Mouse (Mus musculus) adrenal gland, adult 2 months (tissue): ENCODE data around the gene Slc20a1. TPM values are rescaled to one million over a fixed set of nuclear protein-coding genes. Genes with fewer than 3 reads are reported as not detected.

ENCODE experiments used
- DNase-seq: peaks from one replicate; pipeline ENCODE4 v3.0.0; 2021
- polyA plus RNA-seq: library from polyadenylated mRNA; depleted of rRNA; stranded (reverse); fragments of >200 nt; gene quantifications from 2 replicates; pipeline ENCODE4 v1.2.3, GENCODE M21; 2012
- total RNA-seq, 2 experiments: library from RNA; stranded (reverse); gene quantifications; 2 replicates each; pipeline ENCODE4 v1.2.3; 2021

The Slc20a1 gene
- total and polyA plus RNA-seq, 3 experiments = 9.4 to 14.1 (median 12.4) TPM

DNA sequence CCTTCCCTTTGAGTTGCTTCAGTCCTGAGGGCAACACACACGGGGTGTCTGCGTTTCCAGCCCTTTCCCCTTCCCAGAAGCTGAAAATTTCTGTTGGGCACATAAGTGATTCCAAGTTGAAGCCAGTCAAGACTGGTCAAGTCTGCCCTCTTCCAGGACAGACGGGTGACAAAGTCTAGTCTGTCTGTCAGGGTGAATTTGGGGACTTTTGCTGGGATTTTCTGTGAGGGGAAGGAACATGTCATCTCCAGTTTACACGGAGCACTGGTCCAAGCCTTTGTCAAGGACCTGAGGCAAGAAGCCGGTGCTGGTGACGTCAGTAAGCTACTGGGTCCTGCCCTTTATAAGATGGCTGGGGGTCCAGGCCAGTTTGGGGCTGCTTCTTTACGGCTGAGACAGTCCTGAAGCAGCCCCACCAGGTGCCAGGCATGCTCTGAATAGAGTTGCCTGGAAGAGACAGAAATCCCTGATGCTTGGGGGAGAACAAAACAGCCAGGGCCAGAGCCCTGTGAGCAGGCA is 28.5 kb downstream of the Slc20a1 start:
- DNase-seq = no peak

DNA sequence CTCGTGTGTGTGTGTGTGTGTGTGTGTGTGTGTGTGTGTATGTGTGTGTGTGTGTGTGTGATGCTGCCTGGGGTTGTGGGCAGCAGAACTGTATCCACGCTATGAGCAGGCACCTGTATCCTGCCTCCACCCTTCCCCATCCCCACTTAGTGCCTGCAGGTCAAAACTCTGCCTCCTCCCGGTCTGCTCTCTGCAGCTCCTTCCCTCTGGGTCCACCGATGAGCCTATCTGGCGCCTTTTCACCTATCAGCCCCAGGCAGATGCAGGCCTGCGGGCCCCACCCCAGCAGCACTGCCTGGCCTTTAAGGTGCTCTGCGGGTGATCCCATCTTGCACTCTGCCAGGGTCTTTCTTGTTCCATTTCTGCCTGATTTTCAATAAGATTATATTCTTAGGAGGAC is 29.1 kb downstream of the Slc20a1 start:
- no peak for DNase-seq

DNA sequence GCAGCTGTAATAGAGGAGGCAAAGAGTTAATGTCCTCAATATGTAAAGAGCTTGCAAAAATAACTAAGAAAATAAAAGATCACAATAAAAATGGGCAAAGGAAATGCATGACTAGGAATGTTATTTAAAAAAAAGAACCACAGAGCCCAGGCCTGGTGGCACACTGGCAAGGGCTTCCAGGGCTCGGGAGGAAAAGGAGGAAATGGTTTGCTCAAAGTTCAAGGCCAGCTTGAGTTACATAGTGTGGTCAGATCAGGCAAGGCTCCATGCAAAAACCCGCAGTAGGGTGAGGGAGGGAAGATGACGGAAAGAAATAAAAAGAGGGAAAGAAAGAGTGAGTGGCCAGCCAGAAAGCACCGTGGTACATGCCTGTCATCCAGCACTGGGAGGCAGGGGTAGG is 30.0 kb downstream of the Slc20a1 start:
- DNase-seq = no peak

DNA sequence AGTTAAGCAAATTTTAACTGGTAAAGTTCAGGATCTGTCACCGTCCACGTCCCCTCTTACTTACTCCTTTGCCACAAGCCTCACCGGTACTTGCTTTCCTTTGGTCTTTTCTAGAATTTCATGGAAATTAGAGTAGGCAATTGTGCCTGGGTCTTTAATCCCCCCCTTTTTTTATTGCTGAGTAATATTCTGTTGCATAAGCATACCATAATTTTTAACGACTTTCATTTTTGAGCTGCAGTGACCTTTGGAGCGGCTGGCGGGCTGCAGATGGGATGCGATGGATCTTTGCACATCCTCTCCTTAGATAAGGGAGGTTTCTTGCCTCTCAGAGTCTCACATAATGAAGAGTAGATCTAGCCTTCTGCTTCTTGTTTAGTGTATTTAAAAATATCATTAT is 30.8 kb downstream of the Slc20a1 start:
- no peak for DNase-seq

DNA sequence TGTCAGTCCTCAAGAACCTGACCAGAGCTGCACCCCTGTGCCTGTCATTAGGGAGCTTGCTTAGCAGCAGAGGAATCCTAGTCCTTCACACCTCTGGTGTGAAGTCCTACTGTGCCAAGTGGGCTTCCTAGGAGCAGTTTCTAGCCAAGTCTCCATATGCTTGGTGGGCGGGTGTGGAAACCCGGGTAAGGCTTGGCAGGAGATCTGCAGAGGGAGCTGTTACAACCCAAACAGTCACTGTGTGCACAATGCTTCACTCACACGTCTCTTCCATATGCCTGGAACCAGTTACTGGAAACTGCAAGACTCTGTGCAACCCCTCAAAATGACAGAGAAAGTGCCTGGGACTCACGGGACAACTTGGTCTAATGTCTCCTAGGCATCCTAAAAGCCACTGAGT is 33.5 kb downstream of the Slc20a1 start:
- DNase-seq = no peak

DNA sequence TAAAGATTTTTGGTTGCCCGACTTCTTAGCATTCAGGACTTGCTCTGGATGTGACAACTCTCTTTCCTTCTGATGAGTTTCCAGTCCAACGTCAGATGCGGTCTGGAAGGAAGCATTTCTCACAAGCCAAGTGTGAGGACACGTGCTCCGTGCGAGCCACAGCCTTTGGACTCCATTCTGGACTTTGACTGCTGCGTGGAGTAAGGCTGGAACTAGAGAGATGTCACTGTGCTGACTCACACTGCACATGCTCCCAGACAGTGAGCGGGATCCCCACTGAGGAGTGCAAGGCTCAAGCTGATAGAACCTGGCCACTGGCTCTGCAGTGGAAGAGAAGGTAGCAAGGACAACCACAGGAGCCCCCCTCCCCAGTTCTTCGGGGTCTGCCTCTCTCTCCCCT is 33.9 kb downstream of the Slc20a1 start:
- peak; percentile 59 for DNase-seq

DNA sequence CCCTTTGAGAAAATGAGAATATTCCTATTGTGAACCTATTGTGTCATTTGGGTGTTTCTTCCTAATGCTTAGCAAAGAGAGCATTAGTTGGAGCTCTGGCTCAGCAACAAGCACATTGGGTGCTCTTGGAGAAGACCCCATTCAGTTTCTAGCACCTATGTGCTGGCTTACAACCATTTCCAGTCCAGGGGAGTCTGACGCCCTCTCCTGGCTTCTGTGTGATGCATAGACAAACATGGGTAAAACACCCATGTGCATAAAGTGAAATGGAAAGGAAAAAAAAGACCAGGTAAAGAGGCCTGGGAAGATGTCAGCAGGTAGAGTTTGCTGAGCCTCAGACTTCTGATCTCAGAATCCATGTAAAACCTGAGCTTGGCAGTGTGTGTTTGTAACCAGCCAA is 34.7 kb downstream of the Slc20a1 start:
- no peak for DNase-seq

DNA sequence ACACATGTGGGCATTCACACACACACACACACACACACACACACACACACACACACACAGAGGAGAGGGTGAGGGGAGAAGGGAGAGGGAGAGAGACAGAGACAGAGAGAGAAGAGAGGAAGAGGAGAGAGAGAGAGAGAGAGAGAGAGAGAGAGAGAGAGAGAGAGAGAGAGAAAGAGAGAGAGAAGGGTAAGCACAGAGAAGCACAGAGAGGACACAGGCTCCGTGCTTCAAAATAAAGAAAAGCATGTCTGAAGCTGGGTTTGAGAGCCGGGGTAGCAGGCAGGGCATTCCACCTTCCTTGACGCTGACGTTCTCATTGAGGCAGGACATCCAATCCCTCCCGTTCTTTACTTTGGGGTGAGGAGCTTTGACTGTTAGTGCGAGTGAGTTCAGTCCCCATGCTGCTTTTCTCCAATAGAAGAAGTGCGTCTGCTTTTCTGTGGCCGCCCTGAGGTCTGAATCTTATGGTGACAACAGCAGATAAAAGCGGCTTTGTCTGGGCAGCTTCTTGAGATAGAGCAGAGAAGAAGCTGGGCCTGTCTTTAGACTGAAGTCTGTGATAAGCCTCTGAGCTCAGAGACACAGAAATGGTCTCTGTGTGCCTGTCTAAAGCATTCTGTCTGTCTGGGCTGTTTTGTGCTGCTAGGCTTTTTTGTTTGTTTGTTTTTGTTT is 35.4 kb downstream of the Slc20a1 start:
- DNase-seq = no peak

DNA sequence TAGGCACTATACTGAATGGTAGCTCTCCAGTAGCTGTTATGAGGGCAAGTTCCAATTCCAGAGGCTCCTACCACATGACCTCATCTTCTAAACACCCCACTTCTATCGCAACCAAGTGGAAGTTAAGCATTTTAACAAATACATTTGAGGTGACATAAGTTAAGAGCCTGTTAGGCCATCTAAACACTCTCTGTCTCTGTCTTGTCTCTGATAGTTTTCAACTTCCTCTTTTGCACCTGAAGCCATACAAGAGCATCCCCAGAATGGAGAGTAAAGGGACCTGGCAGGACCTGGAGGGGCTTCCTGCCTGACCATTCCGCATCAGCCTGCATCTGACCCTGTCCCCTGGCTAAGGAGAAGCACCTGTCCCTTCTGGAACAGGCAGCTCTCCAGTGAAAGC is 36.2 kb downstream of the Slc20a1 start:
- no peak for DNase-seq

DNA sequence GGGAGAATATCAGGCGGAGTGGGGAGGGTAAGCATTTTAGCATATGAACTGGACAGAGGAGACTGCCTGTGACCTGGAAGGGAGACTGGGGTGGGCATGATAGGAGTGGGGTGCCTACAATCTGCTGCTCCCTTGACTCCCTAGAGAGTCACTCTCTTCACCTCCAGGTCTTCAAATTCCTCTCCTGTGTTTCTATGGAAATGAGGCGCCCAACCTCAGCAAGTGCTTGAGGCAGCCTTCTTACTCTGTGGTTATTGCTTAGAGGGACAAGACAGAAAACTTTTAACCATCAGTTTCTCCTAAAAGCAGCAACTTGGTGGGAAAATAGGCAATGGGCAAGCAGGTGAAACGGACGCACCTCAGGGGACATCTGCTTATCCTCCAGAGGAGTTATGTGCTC is 38.0 kb downstream of the Slc20a1 start:
- DNase-seq = no peak

DNA sequence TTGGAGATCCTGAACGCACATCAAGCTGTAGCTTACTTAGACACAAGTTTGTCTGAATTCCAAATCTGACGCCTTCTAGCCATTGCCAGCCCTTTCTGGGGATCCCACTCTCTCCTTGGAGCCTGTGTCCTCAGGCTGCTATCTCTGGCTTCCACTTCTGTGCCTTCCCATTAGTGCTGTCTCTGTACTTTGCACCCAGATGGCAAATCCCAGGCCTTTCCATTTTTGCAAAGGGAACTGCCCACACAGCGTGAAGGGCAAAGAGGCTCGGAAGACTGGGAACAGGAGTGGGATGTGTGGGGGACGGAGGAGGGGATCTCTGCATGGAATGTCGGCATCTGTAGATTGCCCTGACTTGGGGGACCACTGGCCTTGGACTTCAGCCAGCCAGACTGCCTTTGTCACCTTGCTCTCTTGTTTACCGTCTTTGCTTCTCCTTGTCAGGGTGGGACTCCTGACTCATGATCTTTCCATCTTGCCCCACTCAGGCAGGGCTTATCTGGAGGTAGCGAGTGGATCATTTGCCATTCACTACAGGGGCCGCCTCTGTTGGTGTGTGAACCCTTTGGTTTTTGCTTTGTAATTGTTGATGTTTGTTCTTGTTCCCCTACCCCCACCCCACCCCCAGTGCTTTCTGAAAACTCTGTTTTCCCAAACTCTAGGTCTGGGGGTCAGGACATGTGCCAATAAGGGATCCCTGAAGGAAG is 42.3 kb downstream of the Slc20a1 start:
- no peak for DNase-seq

DNA sequence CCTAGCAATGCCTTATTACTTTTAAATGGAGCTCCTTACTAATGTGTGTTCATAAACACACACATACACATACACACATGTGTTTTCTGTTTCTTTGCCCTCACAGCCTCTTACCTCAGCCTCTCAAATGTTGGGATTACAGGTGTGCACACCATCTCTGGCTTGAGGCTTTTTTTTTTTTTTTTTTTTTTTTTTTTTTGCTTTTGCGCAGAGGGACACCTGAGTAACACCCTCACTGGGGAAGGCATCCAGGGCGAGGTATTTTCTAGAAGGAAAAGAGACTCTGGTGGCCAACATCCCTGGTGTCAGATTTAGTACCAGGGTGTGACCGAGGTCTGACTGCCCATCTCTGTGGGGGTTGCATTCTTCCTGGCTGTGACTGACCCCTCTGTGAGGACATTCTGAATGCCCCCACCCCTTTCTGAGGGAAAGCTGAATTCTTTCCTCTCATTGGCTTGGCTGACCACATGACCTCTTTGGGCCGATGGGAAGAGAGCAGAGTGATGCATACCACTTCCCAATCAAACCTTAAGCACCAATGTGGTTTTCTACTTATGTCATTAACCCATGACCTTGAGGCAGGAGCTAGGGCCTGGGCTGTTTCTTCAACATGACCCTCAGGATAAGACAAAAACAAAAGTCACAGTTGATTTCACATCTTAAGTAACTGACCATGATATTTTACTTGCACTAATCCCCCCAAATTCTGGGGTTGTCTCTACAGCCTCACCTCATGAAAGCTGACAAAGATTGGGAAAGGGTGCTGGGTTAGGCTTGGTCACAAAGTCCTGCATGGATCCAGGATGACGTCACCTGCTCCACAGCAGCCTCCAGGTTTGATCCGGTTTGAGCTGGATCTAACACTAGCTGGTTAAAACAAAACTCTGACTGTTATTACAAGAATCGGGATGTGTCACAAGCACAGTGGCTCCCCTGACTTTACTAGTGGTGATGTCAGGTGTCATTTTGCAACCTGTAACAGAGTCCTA is 43.6 kb downstream of the Slc20a1 start:
- no peak for DNase-seq

DNA sequence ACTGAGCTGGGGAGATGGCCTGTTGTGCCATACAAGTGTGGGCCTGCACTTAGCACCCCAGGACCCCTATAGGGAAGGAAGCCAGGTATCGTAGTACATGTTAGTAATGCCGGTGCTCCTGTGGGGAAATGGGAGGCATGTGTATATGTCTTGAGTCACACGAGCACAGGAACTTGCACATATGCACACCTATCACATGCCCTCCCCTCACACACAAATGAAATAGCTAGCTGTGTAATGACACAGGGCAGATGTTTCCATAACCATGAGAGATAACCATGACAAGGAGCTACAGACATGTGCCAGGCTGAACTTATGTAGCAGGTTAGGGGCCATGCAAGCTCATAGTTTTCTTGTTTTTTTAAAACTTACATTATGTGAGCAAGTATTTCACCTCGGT is 44.4 kb downstream of the Slc20a1 start:
- DNase-seq = no peak

DNA sequence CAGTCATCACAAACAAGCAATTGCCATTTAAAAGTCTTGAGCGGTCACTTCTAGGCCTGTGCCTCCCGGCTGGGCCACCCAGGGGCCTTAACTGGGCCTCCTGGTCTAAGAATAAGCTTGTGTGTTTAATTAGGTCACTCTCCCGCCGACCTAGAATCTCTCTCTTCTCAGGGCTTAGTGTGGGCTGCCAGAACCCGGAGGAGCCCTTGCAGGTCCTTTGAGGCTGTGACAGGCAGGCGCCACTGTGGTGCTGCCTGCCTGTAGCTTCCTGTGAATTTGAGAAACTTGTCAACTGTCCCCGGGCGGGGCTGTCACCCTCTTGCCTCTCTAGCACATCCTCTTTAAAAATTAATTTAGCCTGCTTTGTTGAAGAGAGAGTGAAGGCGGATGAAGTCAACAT is 45.2 kb downstream of the Slc20a1 start:
- DNase-seq = no peak

DNA sequence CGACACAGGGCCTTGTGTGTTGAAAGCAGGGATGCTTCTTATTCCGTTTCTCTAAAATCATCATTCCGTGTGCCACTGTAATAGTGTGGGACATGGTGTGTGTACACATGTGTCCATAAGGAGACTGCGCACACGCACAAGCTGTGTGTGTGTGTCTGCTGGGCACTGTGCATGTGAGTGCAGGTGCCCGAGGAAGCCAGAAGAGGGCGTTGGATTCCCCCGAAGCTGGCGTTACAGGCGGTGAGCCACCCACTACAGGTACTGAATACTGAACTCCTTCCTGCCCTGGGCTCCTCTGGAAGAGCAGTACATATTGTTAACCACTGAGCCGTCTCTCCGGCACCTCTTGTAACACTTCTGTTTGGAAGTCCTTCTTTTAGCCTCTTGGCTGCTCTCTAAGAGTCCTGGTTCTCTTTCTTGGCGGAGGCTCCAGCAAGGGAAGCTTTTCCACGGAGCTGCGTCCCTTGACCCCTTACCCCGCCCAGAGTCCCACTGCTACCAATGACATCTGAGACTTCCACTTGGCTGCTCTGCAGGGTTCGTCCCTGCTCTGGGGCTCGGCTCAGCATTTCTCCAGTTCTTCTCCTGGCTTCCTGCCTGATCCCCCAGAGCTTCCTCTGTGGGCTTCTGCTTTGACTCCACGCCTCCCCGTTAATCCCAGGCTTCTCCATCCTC is 46.0 kb downstream of the Slc20a1 start:
- no peak for DNase-seq

DNA sequence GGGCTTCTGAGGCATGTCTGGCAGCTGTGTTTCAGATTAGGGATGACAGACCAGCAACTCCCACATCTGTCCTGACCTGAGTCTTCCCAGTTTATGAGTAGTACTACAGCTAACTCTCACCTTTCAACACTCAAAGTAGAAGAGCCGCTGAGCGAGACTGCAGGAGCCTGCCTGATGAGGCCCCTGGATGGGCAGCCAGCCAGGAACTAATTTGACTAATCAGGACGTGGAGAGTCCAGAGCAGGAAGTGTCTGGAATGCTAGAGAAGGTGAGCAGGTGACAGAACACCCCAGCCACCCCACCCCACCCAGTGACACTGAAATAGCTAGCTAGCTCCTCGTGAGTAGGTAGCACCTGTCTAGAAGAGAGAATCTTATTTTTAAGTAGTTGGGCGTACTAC is 47.1 kb downstream of the Slc20a1 start:
- DNase-seq = no peak

DNA sequence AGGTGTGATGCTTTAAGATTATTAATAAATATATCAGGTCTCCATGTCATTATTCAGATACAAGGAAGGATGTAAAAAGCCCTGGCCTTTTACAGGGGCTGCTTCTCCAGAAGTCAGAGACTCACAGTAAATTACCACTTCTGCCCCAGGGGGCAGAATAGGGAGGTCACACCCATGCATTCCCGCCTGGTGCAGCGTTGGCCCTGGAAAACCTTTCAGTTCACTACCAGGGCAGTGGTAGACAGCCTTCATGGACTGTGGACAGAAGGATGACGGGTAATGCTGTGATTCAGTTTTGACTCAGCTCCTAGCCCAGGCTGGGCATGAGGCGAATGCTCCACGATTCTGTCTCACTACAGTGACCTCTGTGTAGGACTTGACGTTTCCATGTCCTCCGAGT is 47.9 kb downstream of the Slc20a1 start:
- DNase-seq = peak; percentile 28

DNA sequence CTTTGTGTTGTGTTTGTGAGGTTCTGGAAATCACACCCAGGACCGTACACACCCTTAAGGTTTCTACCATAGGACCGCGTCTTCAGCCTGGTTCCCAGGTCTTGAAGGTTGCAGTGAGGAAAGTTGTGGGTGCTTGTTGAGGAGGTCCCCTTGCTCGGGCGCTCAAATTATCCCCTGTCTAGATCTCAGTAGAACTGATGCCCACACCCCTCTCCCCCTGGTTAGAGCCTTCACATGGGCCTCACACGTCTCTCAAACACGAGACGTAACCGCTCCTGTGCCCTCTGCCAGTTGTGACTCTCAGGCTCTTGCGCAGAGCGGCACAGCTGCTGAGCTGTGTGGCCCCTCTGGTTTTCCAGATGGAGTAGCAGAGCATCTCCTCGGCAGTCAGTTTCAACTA is 48.4 kb downstream of the Slc20a1 start:
- no peak for DNase-seq

DNA sequence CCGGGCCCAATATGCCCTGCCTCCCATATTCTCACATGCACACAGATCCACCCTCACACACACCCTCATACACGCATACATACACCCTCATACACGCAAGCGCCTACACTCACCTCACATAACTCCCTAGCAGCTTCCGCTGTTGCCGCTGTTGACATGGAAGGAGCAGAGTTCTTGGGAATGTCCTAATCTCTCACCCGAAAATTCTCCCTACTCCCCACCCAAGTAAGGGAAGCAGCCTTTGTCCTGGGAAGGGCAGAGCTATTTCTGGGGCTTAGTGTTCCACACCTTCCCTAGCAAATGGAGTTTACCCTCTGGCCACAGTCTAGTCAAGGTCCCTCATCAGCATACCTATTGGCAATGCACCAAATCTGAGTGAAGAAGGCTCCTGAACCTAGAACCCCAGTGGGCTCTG is 49.1 kb downstream of the Slc20a1 start:
- no peak for DNase-seq

DNA sequence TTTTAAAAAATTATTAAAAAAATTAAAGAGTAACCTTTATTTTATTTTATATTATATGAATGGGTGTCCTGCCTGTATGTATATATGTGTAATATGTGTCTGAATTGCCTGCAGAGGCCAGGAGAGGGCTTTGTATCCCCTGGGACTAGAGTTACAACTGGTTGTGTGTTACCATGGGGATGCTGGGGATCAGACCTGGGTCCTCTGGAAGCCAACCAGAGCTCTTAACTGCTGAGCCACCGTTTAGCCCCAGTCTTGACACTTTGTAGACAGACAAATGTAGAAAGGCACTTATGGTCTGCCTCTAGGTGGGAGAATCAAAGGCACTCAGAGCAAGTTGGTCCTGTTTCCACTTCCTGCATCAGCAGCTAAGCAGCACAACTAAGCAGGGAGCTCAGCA is 50.8 kb downstream of the Slc20a1 start:
- no peak for DNase-seq

DNA sequence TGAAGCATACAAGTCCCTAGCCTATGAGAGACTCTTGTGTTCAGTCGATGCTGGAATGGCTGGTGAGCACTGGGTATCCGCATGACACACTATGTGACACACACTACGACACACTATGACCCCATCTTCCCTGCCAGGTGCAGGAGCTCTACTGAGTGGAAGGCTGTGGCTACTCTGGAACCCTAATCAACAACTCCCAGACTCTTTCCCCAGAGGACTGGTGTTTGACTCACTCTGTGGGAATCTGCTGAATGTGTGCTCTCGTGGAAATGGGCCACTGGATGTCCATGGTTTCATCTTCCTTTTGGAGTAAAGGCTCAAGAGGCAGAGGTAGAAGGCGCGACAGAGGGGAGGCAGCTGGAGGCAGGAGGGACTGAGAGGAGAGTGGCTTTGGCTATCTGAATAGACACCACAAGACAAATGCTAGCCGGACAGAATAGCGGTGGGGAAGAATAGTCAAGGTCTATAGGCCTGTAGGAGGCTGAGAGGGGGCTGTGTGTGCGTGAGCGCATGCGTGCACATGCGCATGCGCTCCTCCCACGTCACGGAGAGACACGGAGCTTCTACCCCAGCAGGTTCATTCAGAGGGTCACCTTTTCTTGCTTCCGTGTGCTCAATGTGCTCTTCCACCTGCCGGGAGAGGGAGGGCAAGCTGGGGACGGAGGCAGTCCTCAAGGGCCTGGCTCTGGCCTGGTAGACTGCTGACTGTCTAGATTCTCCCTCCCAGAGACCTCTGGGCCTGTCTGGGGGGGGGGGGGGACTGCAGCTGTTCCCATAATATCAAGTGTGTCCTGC is 54.5 kb downstream of the Slc20a1 start:
- DNase-seq = no peak
